Mouse (Mus musculus) midbrain, embryonic 11.5 days (tissue): Measurements from ENCODE around the gene Slc16a6. TPM values are rescaled to one million over a fixed set of nuclear protein-coding genes. Genes with fewer than 3 reads are reported as not detected.
"Not testable (repeated sequence)": the region's sequence is repeated elsewhere in the genome, so short reads cannot be mapped to it uniquely, and the experiment has no call there.

ENCODE experiments used
- ATAC-seq: fragments of 200-750 bp; cut with Nextera tagmentation; 2 replicates; pipeline ENCODE4 v1.8.0; 2017; ENCODE audit warnings: moderate TSS enrichment, moderate library complexity; ENCODE audit not compliant: low FRiP score
- DNase-seq: peaks from one replicate; pipeline ENCODE4 v3.0.0; 2015; ENCODE audit warnings: low spot score; ENCODE audit errors: missing footprints
- H3K27ac ChIP-seq: fragments of 300-500 bp; sonication (generic); 2 replicates; pipeline ENCODE4 v1.5.1; 2014; ENCODE audit warnings: low read depth, low read length
- H3K27me3 ChIP-seq: fragments of 300-500 bp; sonication (generic); 2 replicates; pipeline ENCODE4 v1.6.1; 2014; ENCODE audit warnings: mild to moderate bottlenecking, low read length, moderate library complexity, mixed read lengths; ENCODE audit not compliant: control insufficient read depth, insufficient read depth
- H3K36me3 ChIP-seq: fragments of 300-500 bp; sonication (generic); 2 replicates; pipeline ENCODE4 v1.6.1; 2014; ENCODE audit warnings: mild to moderate bottlenecking, low read length, moderate library complexity, mixed read lengths; ENCODE audit not compliant: control insufficient read depth, insufficient read depth
- H3K4me1 ChIP-seq: fragments of 300-500 bp; sonication (generic); 2 replicates; pipeline ENCODE4 v1.6.1; 2014; ENCODE audit warnings: low read length; ENCODE audit not compliant: control insufficient read depth, insufficient read depth
- H3K4me2 ChIP-seq: fragments of 300-500 bp; sonication (generic); 2 replicates; pipeline ENCODE4 v1.6.1; 2014; ENCODE audit warnings: mild to moderate bottlenecking, moderate library complexity
- H3K4me3 ChIP-seq: fragments of 300-500 bp; sonication (generic); 2 replicates; pipeline ENCODE4 v1.5.1; 2014; ENCODE audit warnings: low read depth, low read length
- H3K9ac ChIP-seq: fragments of 300-500 bp; sonication (generic); 2 replicates; pipeline ENCODE4 v1.6.1; 2014; ENCODE audit warnings: low read length
- H3K9me3 ChIP-seq: fragments of 300-500 bp; sonication (generic); 2 replicates; pipeline ENCODE4 v1.6.1; 2016; ENCODE audit warnings: low read length; ENCODE audit not compliant: control insufficient read depth
- WGBS: fragments of 180-500 bp; shearing (Covaris S2); extraction: QIAGEN DNeasy Blood & Tissue Kit; methylation state at CpG from one replicate; pipeline ENCODE4 v1.1.7; 2014; 5-methylcytosine and 5-hydroxymethylcytosine counted together
- polyA plus RNA-seq: library from polyadenylated mRNA; unstranded; fragments of >200 nt; fragmentation: Nextera tagmentation; extraction: Ambion mirVana; gene quantifications from 2 replicates; pipeline ENCODE4 v1.2.1, GENCODE M21; 2014

Gene Slc16a6
- polyA plus RNA-seq, 1 experiment from 2014 or later = 3.6 TPM

DNA sequence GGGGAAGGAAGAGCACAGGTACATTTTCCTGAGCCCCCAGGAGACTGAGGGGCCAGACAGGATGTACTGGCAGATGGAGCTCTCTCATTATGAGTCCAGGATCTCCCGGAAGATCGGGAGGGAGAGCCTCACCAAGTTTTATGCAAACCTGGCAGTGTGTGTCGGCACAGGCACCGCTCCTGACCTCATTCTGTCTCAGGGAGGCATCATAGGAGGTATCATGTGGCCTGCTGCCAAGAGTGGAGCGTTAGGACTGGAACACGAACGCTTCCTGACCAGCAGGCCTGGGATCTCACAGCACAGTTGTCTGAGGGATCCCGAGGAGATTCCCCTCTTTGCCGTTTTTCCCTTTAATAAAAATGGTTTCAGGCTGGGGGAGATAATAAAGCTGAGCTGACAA is 31.6 kb upstream of the Slc16a6 start:
- ATAC-seq = no peak
- Histone ChIP-seq H3K27me3 (no peaks in the 10 kb centered on the region), H3K27ac (no peak overlapping the region), H3K4me1 (no peaks in the 10 kb centered on the region), H3K36me3 (no peaks in the 10 kb centered on the region), H3K4me3 (no peak overlapping the region), H3K9me3 (no peaks in the 10 kb centered on the region), H3K4me2 (no peak overlapping the region), H3K9ac (no peak overlapping the region)
- 88% methylated on average over 9 of the region's 9 CpGs for WGBS
- peak; percentile 31 for DNase-seq

GRCm38 (mm10) chr11:109500206-109500605 is 26.8 kb upstream of the Slc16a6 start:
- 93% methylated on average over 5 of the region's 5 CpGs for WGBS
- ATAC-seq = no peak
- no peak overlapping the region for H3K4me2 ChIP-seq

DNA sequence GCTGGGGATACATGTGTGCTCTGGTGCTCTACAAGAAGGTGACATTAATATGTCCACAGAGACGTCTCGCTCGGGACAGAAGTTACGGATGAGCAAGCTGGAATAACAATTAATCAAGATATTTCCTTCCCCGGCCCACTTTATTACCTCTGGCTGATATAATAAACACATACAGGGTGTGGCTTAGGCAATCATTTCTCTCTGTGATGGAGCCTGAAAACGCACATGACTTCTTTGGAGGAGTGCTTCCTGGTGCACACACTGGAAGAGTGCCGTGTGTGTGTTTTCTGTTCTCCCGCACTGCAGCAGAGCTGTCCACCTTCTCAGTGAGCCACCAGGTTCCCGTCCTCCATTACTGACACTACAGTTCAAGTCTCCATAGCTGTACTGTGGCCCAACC is 24.6 kb upstream of the Slc16a6 start:
- ATAC-seq (no peak), DNase-seq (peak; percentile 59)
- no peaks in the 10 kb centered on the region for H3K9me3 ChIP-seq
- H3K36me3 ChIP-seq = no peaks in the 10 kb centered on the region
- H3K27me3 ChIP-seq = no peaks in the 10 kb centered on the region
- no peak overlapping the region for H3K4me3 ChIP-seq
- no peak overlapping the region for H3K27ac ChIP-seq
- H3K4me1 ChIP-seq = peaks cover 10% of the 10 kb centered on the region; the same call in 1 of the 2 replicates
- 87% methylated on average over 9 of the region's 9 CpGs for WGBS
- H3K9ac ChIP-seq = no peak overlapping the region
- no peak overlapping the region for H3K4me2 ChIP-seq

More at GRCm38 (mm10) chr11:109500206-109500605, 26.8 kb upstream of the Slc16a6 start:
- no peak for DNase-seq
- Histone ChIP-seq H3K27me3 (no peaks in the 10 kb centered on the region), H3K9me3 (no peaks in the 10 kb centered on the region), H3K4me3 (no peak overlapping the region), H3K9ac (no peak overlapping the region), H3K4me1 (peaks cover 7% of the 10 kb centered on the region; the same call in 1 of the 2 replicates), H3K27ac (no peak overlapping the region), H3K36me3 (no peaks in the 10 kb centered on the region)

- Histone ChIP-seq H3K27me3 (no peaks in the 10 kb centered on the region), H3K4me1 (peaks cover 10% of the 10 kb centered on the region; the same call in 1 of the 2 replicates), H3K27ac (no peak overlapping the region), H3K4me2 (no peak overlapping the region), H3K36me3 (no peaks in the 10 kb centered on the region), H3K9ac (no peak overlapping the region), H3K9me3 (no peaks in the 10 kb centered on the region), H3K4me3 (no peak overlapping the region)
- DNase-seq = peak; percentile 81
- ATAC-seq = no peak
- WGBS = 70% methylated on average over 6 of the region's 6 CpGs
Measured at GRCm38 (mm10) chr11:109496996-109497714, 23.8 kb upstream of the Slc16a6 start.

- ATAC-seq = no peak
- H3K27me3 ChIP-seq = no peaks in the 10 kb centered on the region
- peak; percentile 81 for DNase-seq
- H3K4me3 ChIP-seq = no peak overlapping the region
- H3K4me2 ChIP-seq = no peak overlapping the region
- peaks cover 10% of the 10 kb centered on the region; the same call in 1 of the 2 replicates for H3K4me1 ChIP-seq
- no peaks in the 10 kb centered on the region for H3K9me3 ChIP-seq
- H3K9ac ChIP-seq = no peak overlapping the region
- WGBS = 87% methylated on average over 7 of the region's 7 CpGs
- H3K36me3 ChIP-seq = no peaks in the 10 kb centered on the region
- no peak overlapping the region for H3K27ac ChIP-seq
Measured at GRCm38 (mm10) chr11:109496475-109496993, 23.1 kb upstream of the Slc16a6 start.

GRCm38 (mm10) chr11:109495771-109496474 is 22.5 kb upstream of the Slc16a6 start:
- WGBS = 58% methylated on average over 14 of the region's 14 CpGs
- no peaks in the 10 kb centered on the region for H3K36me3 ChIP-seq
- DNase-seq = peak; percentile 85
- no peak overlapping the region for H3K4me2 ChIP-seq
- H3K4me3 ChIP-seq = no peak overlapping the region
- no peaks in the 10 kb centered on the region for H3K27me3 ChIP-seq
- no peaks in the 10 kb centered on the region for H3K9me3 ChIP-seq
- ATAC-seq = peak; percentile 44; the same call in 1 of the 2 replicates
- peaks cover 10% of the 10 kb centered on the region; the same call in 1 of the 2 replicates for H3K4me1 ChIP-seq
- H3K27ac ChIP-seq = no peak overlapping the region
- H3K9ac ChIP-seq = no peak overlapping the region

GRCm38 (mm10) chr11:109494890-109495770 is 21.7 kb upstream of the Slc16a6 start:
- Histone ChIP-seq H3K4me2 (no peak overlapping the region), H3K27ac (no peak overlapping the region), H3K27me3 (no peaks in the 10 kb centered on the region), H3K36me3 (no peaks in the 10 kb centered on the region), H3K4me3 (no peak overlapping the region), H3K4me1 (peaks cover 10% of the 10 kb centered on the region; the same call in 1 of the 2 replicates), H3K9me3 (no peaks in the 10 kb centered on the region), H3K9ac (no peak overlapping the region)
- 62% methylated on average over 24 of the region's 24 CpGs for WGBS
- peak; percentile 85 for DNase-seq
- no peak for ATAC-seq

DNA sequence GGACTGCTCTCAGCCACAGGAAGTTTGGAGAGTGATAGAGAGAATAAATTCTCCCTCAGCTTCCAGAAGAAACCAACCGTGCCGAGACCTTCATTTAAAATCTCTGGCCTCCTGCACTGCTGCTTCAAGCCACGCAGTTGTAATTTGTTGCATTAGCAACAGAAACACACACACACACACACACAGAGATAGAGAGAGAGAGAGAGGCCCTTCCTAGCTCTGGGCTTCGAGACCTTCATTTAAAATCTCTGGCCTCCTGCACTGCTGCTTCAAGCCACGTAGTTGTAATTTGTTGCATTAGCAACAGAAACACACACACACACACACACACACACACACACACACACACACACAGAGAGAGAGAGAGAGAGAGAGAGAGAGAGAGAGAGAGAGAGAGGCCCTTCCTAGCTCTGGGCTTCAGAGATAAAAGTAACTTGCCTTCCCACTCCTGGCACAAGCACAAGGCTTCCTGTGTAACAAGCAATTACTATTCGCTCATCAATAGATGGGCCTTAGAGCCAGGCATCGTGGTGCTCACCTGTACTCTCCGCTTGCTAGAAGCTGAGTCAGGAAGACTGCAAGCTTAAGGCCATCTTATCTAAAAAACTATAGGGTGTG is 19.6 kb upstream of the Slc16a6 start:
- not testable (repeated sequence) for H3K27me3 ChIP-seq, H3K4me2 ChIP-seq, ATAC-seq, H3K36me3 ChIP-seq, H3K9ac ChIP-seq, H3K27ac ChIP-seq, H3K9me3 ChIP-seq, H3K4me3 ChIP-seq
- DNase-seq = peak; percentile 4
- 89% methylated on average over 8 of the region's 8 CpGs for WGBS
- peaks cover 10% of the 10 kb centered on the region; the same call in 1 of the 2 replicates for H3K4me1 ChIP-seq
